Mouse (Mus musculus): ENCODE measurements around the gene Marc2. TPM values are rescaled to one million over a fixed set of nuclear protein-coding genes. Genes with fewer than 3 reads are reported as not detected.

Marc2 gene
- polyA plus RNA-seq, 1 experiment from 2014 or later = 191 TPM

GRCm38 (mm10) chr1:184832211-184832610 lies 14.0 kb downstream of the Marc2 start:
- 86% methylated on average over 10 of the region's 10 CpGs for WGBS
- Histone ChIP-seq H3K4me3 (replicated peaks) (no peak overlapping the region), H3K9ac (no peak overlapping the region), H3K36me3 (peaks cover 57% of the 10 kb centered on the region), H3K4me1 (peaks cover 3% of the 10 kb centered on the region; the same call in 1 of the 2 replicates), H3K4me2 (replicated peaks) (no peak overlapping the region), H3K27ac (replicated peaks) (no peak overlapping the region), H3K27me3 (no peaks in the 10 kb centered on the region), H3K9me3 (replicated peaks) (no peaks in the 10 kb centered on the region)
- ATAC-seq (ENCODE audit: insufficient number of reproducible peaks, low FRiP score, low TSS enrichment, low read depth) = no peak

GRCm38 (mm10) chr1:184829897-184830296 lies 16.4 kb downstream of the Marc2 start:
- no peaks in the 10 kb centered on the region for H3K27me3 ChIP-seq

GRCm38 (mm10) chr1:184827175-184827701 lies 19.0 kb downstream of the Marc2 start:
- peaks cover 24% of the 10 kb centered on the region for H3K36me3 ChIP-seq
- peaks cover 21% of the 10 kb centered on the region for H3K4me1 ChIP-seq
- H3K4me2 ChIP-seq (replicated peaks) = no peak overlapping the region
- H3K9me3 ChIP-seq (replicated peaks) = no peaks in the 10 kb centered on the region
- WGBS = 37% methylated on average over 23 of the region's 23 CpGs
- no peak overlapping the region for H3K4me3 ChIP-seq (replicated peaks)
- no peak overlapping the region for H3K9ac ChIP-seq
- H3K27me3 ChIP-seq = no peaks in the 10 kb centered on the region
- H3K27ac ChIP-seq (replicated peaks) = no peak overlapping the region
- ATAC-seq (ENCODE audit: insufficient number of reproducible peaks, low FRiP score, low TSS enrichment, low read depth) = no peak

More at GRCm38 (mm10) chr1:184829897-184830296, 16.4 kb downstream of the Marc2 start:
- Histone ChIP-seq H3K27ac (replicated peaks) (no peak overlapping the region), H3K4me1 (peaks cover 7% of the 10 kb centered on the region), H3K9me3 (replicated peaks) (no peaks in the 10 kb centered on the region), H3K9ac (no peak overlapping the region), H3K4me2 (replicated peaks) (no peak overlapping the region), H3K36me3 (peaks cover 43% of the 10 kb centered on the region), H3K4me3 (replicated peaks) (no peak overlapping the region)
- 78% methylated on average over 8 of the region's 8 CpGs for WGBS
- ATAC-seq (ENCODE audit: insufficient number of reproducible peaks, low FRiP score, low TSS enrichment, low read depth) = no peak

DNA sequence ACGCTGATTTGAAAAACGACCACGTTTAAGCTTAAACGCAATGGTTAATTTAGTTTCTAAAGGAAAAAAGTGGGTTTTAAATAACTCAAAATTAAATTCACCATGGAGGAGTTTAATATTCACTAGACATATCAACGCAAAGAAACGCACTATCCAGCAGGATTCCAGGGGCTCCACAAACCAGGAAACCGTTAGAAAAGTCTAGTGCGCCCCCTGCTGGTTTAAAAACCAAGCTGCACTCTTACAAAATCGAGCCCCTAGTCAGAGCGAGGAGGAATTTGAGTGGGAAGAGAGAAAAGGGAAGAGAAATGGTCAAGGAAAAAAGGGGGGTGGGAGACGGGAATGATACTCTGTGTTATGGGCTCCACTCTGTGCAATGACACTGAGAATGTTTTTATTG lies 21.2 kb downstream of the Marc2 start:
- Histone ChIP-seq H3K9me3 (replicated peaks) (no peaks in the 10 kb centered on the region), H3K27me3 (no peaks in the 10 kb centered on the region), H3K4me1 (peaks cover 23% of the 10 kb centered on the region), H3K9ac (no peak overlapping the region), H3K4me3 (replicated peaks) (no peak overlapping the region), H3K27ac (replicated peaks) (no peak overlapping the region), H3K36me3 (peaks cover 21% of the 10 kb centered on the region), H3K4me2 (replicated peaks) (peak overlapping the region; percentile 27; the same call in 1 of the 2 replicates)
- 23% methylated on average over 11 of the region's 11 CpGs for WGBS
- no peak for ATAC-seq (ENCODE audit: insufficient number of reproducible peaks, low FRiP score, low TSS enrichment, low read depth)

GRCm38 (mm10) chr1:184824439-184824851 lies 21.8 kb downstream of the Marc2 start:
- Histone ChIP-seq H3K9ac (no peak overlapping the region), H3K4me1 (peaks cover 23% of the 10 kb centered on the region), H3K4me3 (replicated peaks) (no peak overlapping the region), H3K36me3 (peaks cover 25% of the 10 kb centered on the region), H3K27me3 (no peaks in the 10 kb centered on the region), H3K9me3 (replicated peaks) (no peaks in the 10 kb centered on the region), H3K4me2 (replicated peaks) (peak overlapping the region; percentile 27), H3K27ac (replicated peaks) (no peak overlapping the region)
- WGBS = 5% methylated on average over 12 of the region's 12 CpGs
- ATAC-seq (ENCODE audit: insufficient number of reproducible peaks, low FRiP score, low TSS enrichment, low read depth) = peak; percentile 80

GRCm38 (mm10) chr1:184822678-184823077 lies 23.6 kb downstream of the Marc2 start:
- H3K4me2 ChIP-seq (replicated peaks) = peak overlapping the region; percentile 29
- H3K4me3 ChIP-seq (replicated peaks) = no peak overlapping the region
- H3K27me3 ChIP-seq = no peaks in the 10 kb centered on the region
- H3K27ac ChIP-seq (replicated peaks) = no peak overlapping the region
- H3K9me3 ChIP-seq (replicated peaks) = no peaks in the 10 kb centered on the region
- no peak; the same call in 1 of the 2 replicates for ATAC-seq (ENCODE audit: insufficient number of reproducible peaks, low FRiP score, low TSS enrichment, low read depth)
- WGBS = 15% methylated on average over 11 of the region's 11 CpGs
- peaks cover 23% of the 10 kb centered on the region for H3K4me1 ChIP-seq
- H3K36me3 ChIP-seq = peaks cover 38% of the 10 kb centered on the region
- H3K9ac ChIP-seq = no peak overlapping the region

DNA sequence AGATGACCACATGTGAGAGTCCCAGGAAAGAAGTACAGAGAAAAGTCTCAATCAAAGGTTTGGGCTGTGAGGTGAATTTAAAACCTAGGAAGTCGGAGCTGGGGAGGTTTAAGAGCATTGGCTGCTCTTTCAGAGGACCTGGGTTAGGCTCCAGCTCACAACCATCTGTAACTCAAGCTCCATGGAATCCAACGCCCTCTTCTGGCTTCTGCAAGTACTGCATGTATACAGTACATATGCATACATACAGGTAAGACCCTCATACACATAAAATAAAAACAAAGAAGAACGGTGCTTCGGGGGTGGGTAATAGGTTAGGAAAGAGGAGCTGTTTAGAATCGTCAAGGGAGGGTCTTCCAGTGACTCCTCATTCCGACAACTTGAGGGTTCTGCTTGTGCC lies 28.5 kb downstream of the Marc2 start:
- H3K4me3 ChIP-seq (replicated peaks) = no peak overlapping the region
- no peaks in the 10 kb centered on the region for H3K9me3 ChIP-seq (replicated peaks)
- H3K9ac ChIP-seq = no peak overlapping the region
- WGBS = 77% methylated on average over 6 of the region's 6 CpGs
- peaks cover 60% of the 10 kb centered on the region for H3K36me3 ChIP-seq
- H3K4me2 ChIP-seq (replicated peaks) = no peak overlapping the region
- ATAC-seq (ENCODE audit: insufficient number of reproducible peaks, low FRiP score, low TSS enrichment, low read depth) = no peak
- H3K27me3 ChIP-seq = no peaks in the 10 kb centered on the region
- H3K4me1 ChIP-seq = peaks cover 7% of the 10 kb centered on the region; the same call in 1 of the 2 replicates
- H3K27ac ChIP-seq (replicated peaks) = no peak overlapping the region

- H3K4me3 ChIP-seq (replicated peaks) = no peak overlapping the region
- no peak overlapping the region for H3K27ac ChIP-seq (replicated peaks)
- ATAC-seq (ENCODE audit: insufficient number of reproducible peaks, low FRiP score, low TSS enrichment, low read depth) = no peak
- no peaks in the 10 kb centered on the region for H3K9me3 ChIP-seq (replicated peaks)
- H3K27me3 ChIP-seq = peaks cover 26% of the 10 kb centered on the region
- H3K9ac ChIP-seq = no peak overlapping the region
- WGBS = 63% methylated on average over 8 of the region's 8 CpGs
- H3K4me2 ChIP-seq (replicated peaks) = no peak overlapping the region
- peaks cover 14% of the 10 kb centered on the region; the same call in 1 of the 2 replicates for H3K36me3 ChIP-seq
- H3K4me1 ChIP-seq = peaks cover 9% of the 10 kb centered on the region
These were observed 34.5 kb downstream of the Marc2 start for GRCm38 (mm10) chr1:184811716-184812250.

DNA sequence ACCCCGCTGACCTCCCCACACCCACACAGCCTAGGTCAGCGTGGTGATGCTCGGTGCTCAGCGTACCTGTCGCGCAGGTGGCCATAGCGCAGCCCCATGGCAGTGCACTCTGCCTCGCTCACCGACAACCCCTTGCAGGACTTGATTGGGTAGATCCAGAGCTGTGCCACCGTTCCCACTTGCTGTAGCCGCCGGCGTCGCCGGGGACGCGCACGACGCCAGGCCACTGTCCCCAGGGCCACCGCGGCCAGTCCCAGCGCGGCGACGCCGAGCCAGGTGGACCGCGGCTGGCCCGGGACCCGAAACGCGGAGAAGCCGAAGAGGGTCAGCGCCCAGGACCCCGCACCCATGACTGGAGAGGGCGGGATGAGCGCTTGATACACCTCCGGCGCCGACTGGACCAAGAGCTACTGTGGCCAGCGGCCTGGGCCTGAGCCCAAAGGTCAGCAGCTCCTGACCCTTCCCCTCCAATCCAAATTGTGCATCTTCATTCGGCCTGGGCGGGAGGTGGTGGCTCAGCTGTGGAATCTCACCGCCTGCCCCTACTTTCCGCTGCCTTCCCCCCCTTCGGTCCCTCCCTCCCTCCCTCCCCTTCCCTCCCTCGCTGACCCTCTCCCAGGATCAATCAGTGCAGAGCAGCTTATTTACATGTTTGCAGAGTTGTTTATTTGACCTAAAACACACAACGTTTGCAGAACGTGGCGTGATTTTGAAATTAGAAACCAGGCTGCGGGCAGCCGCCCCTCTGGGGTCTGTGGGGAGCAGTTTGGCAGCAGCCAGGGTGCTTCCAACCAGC lies 35.3 kb downstream of the Marc2 start, which contains the start of gene Marc1:
Marc1 (minus strand) TSS at position 534 of the 796 bp plus-strand sequence.
- Histone ChIP-seq H3K4me3 (replicated peaks) (peak within 1 kb of the TSS; percentile 35), H3K9ac (peak within 1 kb of the TSS; percentile 19; the same call in 1 of the 2 replicates), H3K27me3 (peaks cover 26% of the 10 kb centered on the region), H3K4me2 (replicated peaks) (peak within 1 kb of the TSS; percentile 77), H3K36me3 (peaks cover 10% of the 10 kb centered on the region; the same call in 1 of the 2 replicates), H3K27ac (replicated peaks) (no peak within 1 kb of the TSS), H3K9me3 (replicated peaks) (no peaks in the 10 kb centered on the region), H3K4me1 (peaks cover 9% of the 10 kb centered on the region)
- 6% methylated on average over 52 of the region's 52 CpGs for WGBS
- peak; percentile 39; the same call in 1 of the 2 replicates for ATAC-seq (ENCODE audit: insufficient number of reproducible peaks, low FRiP score, low TSS enrichment, low read depth)

DNA sequence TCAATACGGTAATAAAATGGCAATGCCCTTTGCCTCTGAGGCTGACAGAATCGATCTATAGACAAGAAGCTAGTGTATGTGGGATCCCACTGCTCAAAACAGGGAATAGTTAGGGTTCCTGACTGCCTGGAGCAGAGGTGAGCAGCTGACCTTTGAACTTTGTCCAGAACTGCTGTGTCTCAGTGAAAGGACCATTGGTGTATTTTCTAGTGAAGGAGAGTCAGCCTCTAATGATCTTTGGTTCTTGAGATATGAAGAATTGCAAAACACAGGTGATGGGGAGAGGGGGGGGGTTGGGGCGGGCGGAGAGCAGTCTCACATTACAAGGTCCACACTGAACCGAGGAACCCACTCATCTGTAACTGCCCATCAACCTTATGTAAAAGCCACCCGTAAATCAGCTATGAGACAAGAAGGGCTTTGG lies 36.7 kb downstream of the Marc2 start:
- H3K4me1 ChIP-seq = peaks cover 9% of the 10 kb centered on the region
- ATAC-seq (ENCODE audit: insufficient number of reproducible peaks, low FRiP score, low TSS enrichment, low read depth) = no peak
- no peak overlapping the region for H3K4me3 ChIP-seq (replicated peaks)
- H3K9me3 ChIP-seq (replicated peaks) = no peaks in the 10 kb centered on the region
- H3K9ac ChIP-seq = no peak overlapping the region
- H3K4me2 ChIP-seq (replicated peaks) = no peak overlapping the region
- H3K27me3 ChIP-seq = peaks cover 26% of the 10 kb centered on the region
- peaks cover 10% of the 10 kb centered on the region; the same call in 1 of the 2 replicates for H3K36me3 ChIP-seq
- H3K27ac ChIP-seq (replicated peaks) = no peak overlapping the region
- WGBS = 66% methylated on average over 6 of the region's 6 CpGs

DNA sequence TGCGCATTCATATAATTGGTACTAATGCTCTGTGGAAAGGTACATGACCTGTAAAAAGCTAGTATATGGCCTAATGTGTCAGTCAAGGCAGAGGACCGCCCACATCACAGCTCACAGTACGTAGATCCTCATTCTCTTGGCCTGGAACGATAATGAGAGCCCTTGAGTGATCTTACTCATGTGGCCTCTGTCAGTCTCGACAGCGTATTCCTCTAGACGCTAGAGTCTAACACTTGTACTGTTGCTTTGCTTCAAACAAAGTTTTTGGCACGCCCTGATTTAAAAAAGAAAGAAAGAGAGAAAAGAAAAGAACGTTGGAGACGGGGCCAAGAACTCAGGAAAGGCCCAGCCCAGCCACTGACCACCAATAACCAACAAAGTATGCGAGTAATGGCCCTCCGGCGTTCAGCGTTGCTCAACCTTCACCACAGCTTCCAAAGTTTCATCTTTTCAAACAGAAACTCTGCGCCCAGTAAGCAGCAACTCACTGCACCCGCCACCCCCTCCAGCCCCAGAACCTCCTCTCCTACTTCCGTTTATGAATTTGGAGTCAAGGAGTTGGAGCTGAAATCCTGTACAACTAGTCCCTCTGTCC lies 37.7 kb downstream of the Marc2 start:
- 82% methylated on average over 17 of the region's 17 CpGs for whole genome bisulfite sequencing

More for the DNA sequence above, 37.7 kb downstream of the Marc2 start:
- H3K9ac ChIP-seq = no peak overlapping the region
- ATAC-seq (ENCODE audit: insufficient number of reproducible peaks, low FRiP score, low TSS enrichment, low read depth) = no peak
- no peak overlapping the region for H3K4me3 ChIP-seq (replicated peaks)
- H3K9me3 ChIP-seq (replicated peaks) = no peaks in the 10 kb centered on the region
- peaks cover 6% of the 10 kb centered on the region; the same call in 1 of the 2 replicates for H3K36me3 ChIP-seq
- H3K27ac ChIP-seq (replicated peaks) = no peak overlapping the region
- peaks cover 26% of the 10 kb centered on the region for H3K27me3 ChIP-seq
- no peak overlapping the region for H3K4me2 ChIP-seq (replicated peaks)
- peaks cover 9% of the 10 kb centered on the region for H3K4me1 ChIP-seq

Measured in embryonic facial prominence, embryonic 15.5 days (tissue).